Comparison of ENCODE assay signal across 16 mouse cellular contexts in genomic region chr17:67186879-67187278, GRCm38 (mm10).
"Had no signal": no experiment of that assay in that cellular context is flagged by ENCODE, and none has a peak within 500 bp of the region (broad histone marks: within the 10 kb centered on the region; RNA-seq: fewer than 3 reads in every experiment).

No protein-coding gene starts in this region.

- H3K27ac ChIP-seq: liver, embryonic 14.5 days; midbrain, embryonic 12.5 days; midbrain, embryonic 15.5 days; neural tube, embryonic 13.5 days; neural tube, embryonic 15.5 days; stomach, embryonic 15.5 days; stomach, postnatal 0 days had no signal

- H3K36me3 ChIP-seq: midbrain, embryonic 12.5 days; midbrain, embryonic 15.5 days; neural tube, embryonic 13.5 days; neural tube, embryonic 15.5 days; stomach, embryonic 15.5 days had no signal

- ATAC-seq: midbrain, embryonic 15.5 days had no signal

- H3K4me3 ChIP-seq: midbrain, embryonic 12.5 days; midbrain, embryonic 15.5 days; myocyte; neural tube, embryonic 13.5 days; neural tube, embryonic 15.5 days; stomach, embryonic 15.5 days had no signal

- H3K4me1 ChIP-seq: midbrain, embryonic 12.5 days; neural tube, embryonic 15.5 days; stomach, embryonic 15.5 days had no signal

- H3K9ac ChIP-seq: liver, embryonic 14.5 days; lung, embryonic 14.5 days; midbrain, embryonic 12.5 days; midbrain, embryonic 15.5 days; neural tube, embryonic 13.5 days; neural tube, embryonic 15.5 days; stomach, embryonic 15.5 days had no signal

- H3K4me2 ChIP-seq: lung, embryonic 14.5 days; midbrain, embryonic 12.5 days; midbrain, embryonic 15.5 days; neural tube, embryonic 13.5 days; neural tube, embryonic 15.5 days; stomach, embryonic 15.5 days had no signal

- H3K27me3 ChIP-seq: midbrain, embryonic 12.5 days; midbrain, embryonic 15.5 days; neural tube, embryonic 13.5 days; neural tube, embryonic 15.5 days; stomach, embryonic 15.5 days had no signal

- H3K9me3 ChIP-seq: midbrain, embryonic 12.5 days; midbrain, embryonic 15.5 days; neural tube, embryonic 13.5 days; neural tube, embryonic 15.5 days; stomach, embryonic 15.5 days had no signal

- DNase-seq: lung, adult 18-20 months; lung, embryonic 14.5 days; lung, postnatal 10 days; lung, postnatal 4 days; right cerebral cortex, postnatal 14 days; thymus, adult 2 months; thymus, postnatal 25 days; thymus, postnatal 4 days had no signal
